Mouse (Mus musculus) adrenal gland, adult 18-20 months (tissue): ENCODE measurements around the gene Alyref2. TPM values are rescaled to one million over a fixed set of nuclear protein-coding genes. Genes with fewer than 3 reads are reported as not detected.

Experiments used
- total RNA-seq, 2 experiments: library from RNA; stranded (reverse); gene quantifications; 1 replicate in 1 of 2; 2 replicates in 1 of 2; pipeline ENCODE4 v1.2.3; 2021

Alyref2 gene
- total RNA-seq, 2 experiments from 2014 or later = 5.7 to 6.5 TPM

Other genes with a start within 250 kb of the Alyref2 start
- gene B4galt3, start 233.2 kb upstream of the Alyref2 start, total RNA-seq = 10 to 100 TPM; 30.5 to 37.8 TPM
- gene Ppox, start 222.3 kb upstream of the Alyref2 start, total RNA-seq = 10 to 100 TPM; 39.4 to 43.1 TPM
- gene Usp21, start 215.5 kb upstream of the Alyref2 start, total RNA-seq = 10 to 100 TPM; 38.5 to 41.8 TPM
- gene Ufc1, start 208.5 kb upstream of the Alyref2 start, total RNA-seq = 100 to 1,000 TPM; 147 to 168 TPM
- 10 to 100 TPM; 38.1 to 38.3 TPM for gene Dedd, start 174.3 kb upstream of the Alyref2 start, total RNA-seq
- 10 to 100 TPM; 68.9 to 71.0 TPM for gene Nit1, start 157.8 kb upstream of the Alyref2 start, total RNA-seq
- gene Pfdn2, start 157.8 kb upstream of the Alyref2 start, total RNA-seq = 100 to 1,000 TPM; 137 to 168 TPM
- 1 to 10 TPM; 1.3 to 2.4 TPM for gene Klhdc9, start 142.7 kb upstream of the Alyref2 start, total RNA-seq
- gene Nectin4, start 133.4 kb upstream of the Alyref2 start, total RNA-seq = under 1 TPM; 0.20 to 0.45 TPM
- gene Arhgap30, start 114.5 kb upstream of the Alyref2 start, total RNA-seq = 1 to 10 TPM; 3.6 to 6.8 TPM
- 10 to 100 TPM; 51.7 to 53.5 TPM for gene Usf1, start 92.2 kb upstream of the Alyref2 start, total RNA-seq
- gene Tstd1, start 84.6 kb upstream of the Alyref2 start, total RNA-seq = 1 to 10 TPM; 3.1 to 4.0 TPM
- 10 to 100 TPM; 29.3 to 36.4 TPM for gene F11r, start 65.9 kb upstream of the Alyref2 start, total RNA-seq
- gene Itln1, start 31.8 kb downstream of the Alyref2 start, total RNA-seq = not detected
- under 1 TPM; 0.50 to 0.80 TPM for gene Cd244a, start 55.7 kb downstream of the Alyref2 start, total RNA-seq
- 1 to 10 TPM in 1 of 2 experiments, under 1 TPM in 1; 0.89 to 3.0 TPM for gene Ly9, start 103.9 kb downstream of the Alyref2 start, total RNA-seq
- gene Slamf7, start 149.6 kb downstream of the Alyref2 start, total RNA-seq = 1 to 10 TPM in 1 of 2 experiments, under 1 TPM in 1; 0.66 to 3.0 TPM
- 1 to 10 TPM; 2.4 to 5.6 TPM for gene Cd48, start 178.5 kb downstream of the Alyref2 start, total RNA-seq